Mouse (Mus musculus): ENCODE data around the gene Galnt18. TPM values are rescaled to one million over a fixed set of nuclear protein-coding genes. Genes with fewer than 3 reads are reported as not detected.

Galnt18 gene
- polyA plus RNA-seq, 1 experiment from 2014 or later: 5.2 TPM

DNA sequence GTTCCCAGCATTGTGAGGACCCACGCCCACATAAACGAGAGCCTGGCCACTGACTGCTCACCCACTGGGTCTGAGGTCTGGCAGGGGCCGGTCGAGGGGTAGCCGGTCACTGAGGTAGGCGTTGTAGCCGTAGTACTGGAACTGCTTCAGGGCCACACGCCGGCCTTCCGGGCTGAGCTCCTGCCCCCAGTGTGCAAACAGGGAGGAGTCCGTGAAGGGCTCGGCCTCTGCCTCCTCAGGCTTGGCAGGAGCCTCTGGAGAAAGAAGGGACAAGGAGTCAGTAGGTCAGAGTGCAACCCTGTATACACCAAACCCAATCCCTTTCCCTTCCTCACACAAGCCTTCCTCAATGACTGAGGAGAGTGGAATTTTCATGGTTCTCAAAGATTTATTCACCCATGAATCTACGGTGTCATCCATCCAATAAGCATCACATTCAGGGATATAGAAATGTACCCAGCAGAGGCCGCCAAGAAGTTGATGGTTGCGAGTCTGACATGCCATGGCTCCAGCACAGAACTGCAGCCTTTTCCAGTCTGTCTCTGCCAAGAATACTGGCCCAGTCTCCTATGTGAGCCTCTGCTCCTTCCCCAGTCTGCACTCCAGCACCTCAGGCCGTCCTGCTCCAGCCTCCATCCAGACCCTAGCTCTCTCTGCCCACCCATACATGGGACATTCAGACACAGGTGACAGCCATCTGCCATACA, 163.4 kb downstream of the Galnt18 start:
- Histone ChIP-seq H3K4me1 (replicated peaks; ENCODE audit: control insufficient read depth, insufficient read depth, low read length) (no peaks in the 10 kb centered on the region), H3K9me3 (ENCODE audit: control insufficient read depth, low read length) (no peaks in the 10 kb centered on the region), H3K9ac (ENCODE audit: low read depth, low read length) (no peak overlapping the region), H3K36me3 (ENCODE audit: control insufficient read depth, insufficient read depth, low read length) (no peaks in the 10 kb centered on the region), H3K27me3 (ENCODE audit: control insufficient read depth, insufficient read depth, low read length) (no peaks in the 10 kb centered on the region), H3K27ac (ENCODE audit: low read depth, low read length) (no peak overlapping the region), H3K4me3 (ENCODE audit: low read depth, low read length) (no peak overlapping the region), H3K4me2 (replicated peaks; ENCODE audit: low read depth, low read length) (no peak overlapping the region)
- DNase-seq (ENCODE audit: low spot score): no peak
- 64% methylated on average over 16 of the region's 16 CpGs for WGBS
- no peak for ATAC-seq (ENCODE audit: low FRiP score)

DNA sequence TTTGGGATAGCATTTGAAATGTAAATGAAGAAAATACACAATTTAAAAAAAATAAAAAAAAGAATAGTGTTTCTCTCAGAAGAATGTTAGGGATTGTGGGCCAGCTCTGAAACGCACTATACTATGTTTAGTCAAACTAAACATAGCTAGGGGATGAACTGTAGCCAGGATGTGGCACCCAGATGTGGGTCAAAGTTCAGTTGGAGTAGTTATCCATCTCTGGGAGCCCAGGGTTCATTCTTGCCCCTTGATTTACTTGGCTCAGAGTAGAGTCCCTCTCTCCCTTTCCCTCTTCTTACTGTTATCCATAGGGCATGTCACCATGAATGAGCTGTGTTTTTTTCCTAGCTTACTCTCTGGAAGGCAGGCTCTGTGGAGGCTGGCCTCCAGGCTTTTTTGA, 165.3 kb downstream of the Galnt18 start:
- H3K4me2 ChIP-seq (replicated peaks; ENCODE audit: low read depth, low read length): no peak overlapping the region
- H3K27ac ChIP-seq (ENCODE audit: low read depth, low read length): no peak overlapping the region
- 77% methylated on average over 1 of the region's 1 CpGs for WGBS
- no peaks in the 10 kb centered on the region for H3K27me3 ChIP-seq (ENCODE audit: control insufficient read depth, insufficient read depth, low read length)
- no peaks in the 10 kb centered on the region for H3K36me3 ChIP-seq (ENCODE audit: control insufficient read depth, insufficient read depth, low read length)
- H3K9ac ChIP-seq (ENCODE audit: low read depth, low read length): no peak overlapping the region
- ATAC-seq (ENCODE audit: low FRiP score) (no peak), DNase-seq (ENCODE audit: low spot score) (no peak)
- H3K4me1 ChIP-seq (replicated peaks; ENCODE audit: control insufficient read depth, insufficient read depth, low read length): no peaks in the 10 kb centered on the region
- H3K4me3 ChIP-seq (ENCODE audit: low read depth, low read length): no peak overlapping the region
- H3K9me3 ChIP-seq (ENCODE audit: control insufficient read depth, low read length): no peaks in the 10 kb centered on the region

DNA sequence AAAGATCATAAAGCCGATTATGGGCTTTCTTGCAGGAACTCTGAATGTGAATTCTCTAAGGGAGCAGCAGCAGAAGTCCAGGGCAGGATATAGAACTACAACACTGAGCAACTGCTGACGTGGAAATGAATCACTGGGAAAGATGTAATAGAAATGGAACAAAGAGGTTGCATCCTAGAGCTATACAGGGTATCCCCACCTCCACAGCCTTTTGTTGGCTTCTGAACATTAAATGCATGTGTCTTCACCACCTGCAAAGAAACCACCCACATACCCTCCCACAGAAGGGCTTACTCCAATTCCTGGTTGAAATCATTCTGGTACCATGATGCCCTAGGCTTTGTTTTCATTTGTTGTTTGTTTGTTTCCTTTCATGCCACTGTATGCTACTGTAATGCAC, 172.3 kb downstream of the Galnt18 start:
- WGBS: 88% methylated on average over 2 of the region's 2 CpGs
- no peak for ATAC-seq (ENCODE audit: low FRiP score)
- H3K4me2 ChIP-seq (replicated peaks; ENCODE audit: low read depth, low read length): no peak overlapping the region

DNA sequence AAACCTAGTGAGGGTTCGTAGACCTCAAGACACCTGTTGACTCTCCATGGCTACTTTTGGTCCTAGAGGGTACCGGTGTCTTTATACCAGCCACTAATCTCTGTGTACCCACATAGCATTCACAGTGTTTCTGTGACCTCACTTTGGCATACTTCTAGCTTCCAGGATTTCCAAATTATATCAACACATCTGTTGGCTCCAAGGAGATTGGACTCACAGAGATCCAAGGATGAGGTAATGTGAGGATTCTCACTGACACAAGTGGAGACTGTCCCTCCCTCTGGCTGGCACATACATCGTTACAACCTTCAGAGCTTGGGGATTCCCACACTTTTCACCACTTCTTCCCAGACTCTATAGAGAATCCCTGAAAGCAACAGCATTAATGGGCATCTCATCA, 173.7 kb downstream of the Galnt18 start:
- no peak overlapping the region for H3K4me2 ChIP-seq (replicated peaks; ENCODE audit: low read depth, low read length)
- no peaks in the 10 kb centered on the region for H3K4me1 ChIP-seq (replicated peaks; ENCODE audit: control insufficient read depth, insufficient read depth, low read length)
- DNase-seq (ENCODE audit: low spot score): no peak
- ATAC-seq (ENCODE audit: low FRiP score): no peak
- H3K27me3 ChIP-seq (ENCODE audit: control insufficient read depth, insufficient read depth, low read length): no peaks in the 10 kb centered on the region
- H3K9ac ChIP-seq (ENCODE audit: low read depth, low read length): no peak overlapping the region
- no peak overlapping the region for H3K27ac ChIP-seq (ENCODE audit: low read depth, low read length)
- H3K4me3 ChIP-seq (ENCODE audit: low read depth, low read length): no peak overlapping the region
- H3K9me3 ChIP-seq (ENCODE audit: control insufficient read depth, low read length): no peaks in the 10 kb centered on the region
- no peaks in the 10 kb centered on the region for H3K36me3 ChIP-seq (ENCODE audit: control insufficient read depth, insufficient read depth, low read length)
- 97% methylated on average over 3 of the region's 3 CpGs for WGBS

More for the DNA sequence above, 172.3 kb downstream of the Galnt18 start:
- Histone ChIP-seq H3K36me3 (ENCODE audit: control insufficient read depth, insufficient read depth, low read length) (no peaks in the 10 kb centered on the region), H3K4me1 (replicated peaks; ENCODE audit: control insufficient read depth, insufficient read depth, low read length) (no peaks in the 10 kb centered on the region), H3K27me3 (ENCODE audit: control insufficient read depth, insufficient read depth, low read length) (no peaks in the 10 kb centered on the region), H3K27ac (ENCODE audit: low read depth, low read length) (no peak overlapping the region), H3K9ac (ENCODE audit: low read depth, low read length) (no peak overlapping the region), H3K9me3 (ENCODE audit: control insufficient read depth, low read length) (no peaks in the 10 kb centered on the region), H3K4me3 (ENCODE audit: low read depth, low read length) (no peak overlapping the region)
- no peak for DNase-seq (ENCODE audit: low spot score)

DNA sequence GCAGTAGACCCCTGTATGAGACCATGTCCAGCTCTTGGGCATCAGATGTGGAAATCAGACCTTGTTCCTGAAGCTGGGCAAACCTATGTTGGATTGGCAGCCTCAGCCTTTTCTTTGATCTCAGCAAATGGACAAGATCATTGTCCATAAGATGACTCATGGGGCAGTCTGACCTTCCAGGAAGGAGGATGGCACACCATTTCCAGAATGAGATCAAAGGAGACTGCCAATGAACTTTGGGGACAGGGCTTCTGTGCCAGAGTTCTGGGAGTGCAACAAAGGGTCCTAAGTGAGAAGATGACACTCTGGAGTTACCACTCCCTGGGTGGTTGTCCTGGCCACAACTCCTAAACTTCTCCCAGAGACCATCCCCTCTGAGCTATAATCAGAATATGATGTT, 174.1 kb downstream of the Galnt18 start:
- DNase-seq (ENCODE audit: low spot score) (no peak), ATAC-seq (ENCODE audit: low FRiP score) (no peak)
- Histone ChIP-seq H3K36me3 (ENCODE audit: control insufficient read depth, insufficient read depth, low read length) (no peaks in the 10 kb centered on the region), H3K4me1 (replicated peaks; ENCODE audit: control insufficient read depth, insufficient read depth, low read length) (no peaks in the 10 kb centered on the region), H3K4me2 (replicated peaks; ENCODE audit: low read depth, low read length) (no peak overlapping the region), H3K4me3 (ENCODE audit: low read depth, low read length) (no peak overlapping the region), H3K27me3 (ENCODE audit: control insufficient read depth, insufficient read depth, low read length) (no peaks in the 10 kb centered on the region), H3K9me3 (ENCODE audit: control insufficient read depth, low read length) (no peaks in the 10 kb centered on the region), H3K27ac (ENCODE audit: low read depth, low read length) (no peak overlapping the region), H3K9ac (ENCODE audit: low read depth, low read length) (no peak overlapping the region)

DNA sequence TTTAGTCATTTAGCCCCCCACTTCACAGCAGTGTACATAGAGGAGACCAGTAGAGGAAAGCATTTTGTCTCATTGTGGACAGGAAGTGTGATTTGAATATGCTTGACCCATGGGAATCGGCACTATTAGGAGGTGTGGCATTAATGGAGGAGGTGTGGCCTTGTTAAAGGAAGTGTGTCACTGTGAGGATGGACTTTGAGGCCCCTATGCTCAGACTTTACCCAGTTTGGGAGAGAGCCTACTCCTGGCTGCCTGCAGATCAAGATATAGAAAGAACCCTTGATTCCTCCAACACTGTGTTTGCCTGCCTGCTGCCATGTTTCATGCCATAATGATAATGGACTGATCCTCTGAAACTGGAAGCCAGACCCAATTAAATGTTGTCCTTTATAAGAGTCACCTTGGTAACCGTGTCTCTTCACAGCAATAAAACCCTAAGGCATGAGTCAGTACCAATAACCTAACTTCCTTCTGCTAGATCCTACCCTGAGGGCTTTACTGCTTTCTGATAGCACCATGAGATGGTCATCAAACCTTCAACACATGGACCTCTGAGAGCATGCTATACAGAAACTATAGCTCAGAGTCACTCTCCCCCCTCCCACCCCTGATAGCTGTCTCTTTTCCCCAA, 175.1 kb downstream of the Galnt18 start:
- Histone ChIP-seq H3K4me3 (ENCODE audit: low read depth, low read length) (no peak overlapping the region), H3K4me1 (replicated peaks; ENCODE audit: control insufficient read depth, insufficient read depth, low read length) (no peaks in the 10 kb centered on the region), H3K27ac (ENCODE audit: low read depth, low read length) (no peak overlapping the region), H3K27me3 (ENCODE audit: control insufficient read depth, insufficient read depth, low read length) (no peaks in the 10 kb centered on the region), H3K9ac (ENCODE audit: low read depth, low read length) (no peak overlapping the region), H3K36me3 (ENCODE audit: control insufficient read depth, insufficient read depth, low read length) (no peaks in the 10 kb centered on the region), H3K9me3 (ENCODE audit: control insufficient read depth, low read length) (no peaks in the 10 kb centered on the region), H3K4me2 (replicated peaks; ENCODE audit: low read depth, low read length) (no peak overlapping the region)
- DNase-seq (ENCODE audit: low spot score) (no peak), ATAC-seq (ENCODE audit: low FRiP score) (no peak)
- 83% methylated on average over 2 of the region's 2 CpGs for WGBS

DNA sequence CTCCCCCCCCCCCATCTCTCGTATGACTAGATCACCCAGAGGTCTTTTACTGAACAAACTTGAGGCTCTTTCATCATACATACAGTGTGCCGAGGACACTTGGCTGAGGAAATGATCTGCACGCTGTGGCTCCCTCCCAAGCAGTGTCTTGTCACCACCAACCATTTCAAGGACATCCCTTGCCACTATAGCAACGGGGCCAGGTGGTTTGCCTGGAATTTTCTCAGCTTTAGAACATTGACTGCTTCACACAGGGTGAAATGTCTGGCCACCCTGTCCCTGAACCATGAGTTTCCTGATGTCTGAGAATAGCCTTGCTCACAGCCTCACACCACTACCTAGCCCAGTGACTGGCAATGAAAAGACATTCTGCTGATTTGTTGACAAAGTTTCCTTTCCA, 176.6 kb downstream of the Galnt18 start:
- ATAC-seq (ENCODE audit: low FRiP score) (no peak), DNase-seq (ENCODE audit: low spot score) (no peak)
- no peaks in the 10 kb centered on the region for H3K36me3 ChIP-seq (ENCODE audit: control insufficient read depth, insufficient read depth, low read length)
- H3K4me3 ChIP-seq (ENCODE audit: low read depth, low read length): no peak overlapping the region
- no peak overlapping the region for H3K4me2 ChIP-seq (replicated peaks; ENCODE audit: low read depth, low read length)
- no peaks in the 10 kb centered on the region for H3K4me1 ChIP-seq (replicated peaks; ENCODE audit: control insufficient read depth, insufficient read depth, low read length)
- H3K9me3 ChIP-seq (ENCODE audit: control insufficient read depth, low read length): no peaks in the 10 kb centered on the region
- no peaks in the 10 kb centered on the region for H3K27me3 ChIP-seq (ENCODE audit: control insufficient read depth, insufficient read depth, low read length)
- H3K27ac ChIP-seq (ENCODE audit: low read depth, low read length): no peak overlapping the region
- 76% methylated on average over 3 of the region's 4 CpGs for WGBS
- no peak overlapping the region for H3K9ac ChIP-seq (ENCODE audit: low read depth, low read length)

DNA sequence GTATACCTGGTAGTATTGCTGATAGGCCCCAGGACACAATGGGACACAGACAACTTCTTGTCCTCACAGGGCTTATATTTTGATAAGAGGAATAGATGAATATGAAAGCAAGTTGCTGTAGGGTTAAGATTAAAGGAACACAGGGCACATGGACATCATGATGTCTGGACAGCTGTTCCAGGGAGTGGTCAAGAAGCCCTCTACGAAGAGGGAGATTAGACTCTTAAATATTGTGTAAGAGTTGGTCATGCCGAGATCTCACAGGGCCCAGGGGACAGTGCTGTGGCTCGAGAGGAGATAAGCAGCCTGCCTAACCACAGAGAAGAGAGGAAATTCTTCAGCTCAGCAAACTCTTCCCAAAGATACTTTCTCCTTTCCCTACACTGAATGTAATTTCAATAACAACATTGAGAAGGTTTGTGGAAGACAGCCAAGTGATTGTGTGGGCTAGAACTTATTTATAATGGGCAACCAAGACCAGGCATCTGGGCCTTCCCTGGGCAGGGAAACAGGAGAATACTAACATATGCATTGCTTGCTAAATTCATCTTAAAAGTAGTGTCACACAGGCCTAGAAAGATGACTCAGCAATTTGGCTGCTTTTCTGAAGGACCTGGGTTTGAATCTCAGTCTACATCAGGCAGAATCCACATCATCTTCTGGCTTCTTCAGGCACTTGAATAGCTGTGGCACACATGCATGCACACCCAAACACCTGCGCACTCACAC, 178.3 kb downstream of the Galnt18 start:
- H3K27ac ChIP-seq (ENCODE audit: low read depth, low read length): no peak overlapping the region
- WGBS: 89% methylated on average over 4 of the region's 4 CpGs
- ATAC-seq (ENCODE audit: low FRiP score) (no peak), DNase-seq (ENCODE audit: low spot score) (no peak)
- no peak overlapping the region for H3K4me3 ChIP-seq (ENCODE audit: low read depth, low read length)
- H3K9me3 ChIP-seq (ENCODE audit: control insufficient read depth, low read length): no peaks in the 10 kb centered on the region
- H3K36me3 ChIP-seq (ENCODE audit: control insufficient read depth, insufficient read depth, low read length): no peaks in the 10 kb centered on the region
- H3K9ac ChIP-seq (ENCODE audit: low read depth, low read length): no peak overlapping the region
- no peak overlapping the region for H3K4me2 ChIP-seq (replicated peaks; ENCODE audit: low read depth, low read length)
- no peaks in the 10 kb centered on the region for H3K27me3 ChIP-seq (ENCODE audit: control insufficient read depth, insufficient read depth, low read length)
- H3K4me1 ChIP-seq (replicated peaks; ENCODE audit: control insufficient read depth, insufficient read depth, low read length): no peaks in the 10 kb centered on the region

DNA sequence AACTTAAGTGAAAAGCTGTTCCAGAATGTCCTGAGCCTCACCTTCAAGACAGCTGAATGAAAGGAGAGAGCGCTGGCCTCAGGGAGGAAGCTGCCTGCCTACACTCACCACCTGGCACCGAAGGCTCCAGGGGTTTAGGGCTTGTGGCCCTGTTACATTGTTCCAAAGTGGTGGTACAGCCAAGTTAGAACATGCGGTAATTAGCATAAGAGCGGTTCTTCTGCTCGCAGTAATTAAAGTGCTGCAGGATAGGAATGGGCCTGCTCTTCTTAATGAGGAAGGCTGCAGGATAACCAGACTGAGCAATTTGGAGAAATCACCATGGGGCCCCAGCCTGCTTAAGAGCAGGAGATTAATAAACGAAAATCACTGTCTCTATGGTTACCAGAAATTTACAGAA, 179.0 kb downstream of the Galnt18 start:
- 64% methylated on average over 6 of the region's 6 CpGs for WGBS
- no peak for DNase-seq (ENCODE audit: low spot score)
- Histone ChIP-seq H3K4me2 (replicated peaks; ENCODE audit: low read depth, low read length) (no peak overlapping the region), H3K9me3 (ENCODE audit: control insufficient read depth, low read length) (no peaks in the 10 kb centered on the region), H3K36me3 (ENCODE audit: control insufficient read depth, insufficient read depth, low read length) (no peaks in the 10 kb centered on the region), H3K9ac (ENCODE audit: low read depth, low read length) (no peak overlapping the region), H3K27ac (ENCODE audit: low read depth, low read length) (no peak overlapping the region), H3K27me3 (ENCODE audit: control insufficient read depth, insufficient read depth, low read length) (no peaks in the 10 kb centered on the region), H3K4me3 (ENCODE audit: low read depth, low read length) (no peak overlapping the region), H3K4me1 (replicated peaks; ENCODE audit: control insufficient read depth, insufficient read depth, low read length) (no peaks in the 10 kb centered on the region)
- ATAC-seq (ENCODE audit: low FRiP score): no peak
